Mouse (Mus musculus): ENCODE results near the gene Tmem123. TPM values are rescaled to one million over a fixed set of nuclear protein-coding genes. Genes with fewer than 3 reads are reported as not detected.

Tmem123 gene
- total RNA-seq (2017) = 269 TPM in 2 replicates

- peak; percentile 90 for ATAC-seq (ENCODE audit: extremely low read depth, insufficient number of reproducible peaks, low FRiP score, poor library complexity, severe bottlenecking)
These were observed at the start of gene Tmem123 for GRCm38 (mm10) chr9:7763614-7764300. Gene Tmem123, plus strand, starts transcription at chr9:7764041.

- peak; percentile 87 for ATAC-seq (ENCODE audit: extremely low read depth, insufficient number of reproducible peaks, low FRiP score, poor library complexity, severe bottlenecking)
These were observed 49.6 kb upstream of the Tmem123 start for GRCm38 (mm10) chr9:7714062-7714907.

- ATAC-seq (ENCODE audit: extremely low read depth, insufficient number of reproducible peaks, low FRiP score, poor library complexity, severe bottlenecking) = no peak
These were observed 49.0 kb upstream of the Tmem123 start for GRCm38 (mm10) chr9:7714908-7715175.

- no peak for ATAC-seq (ENCODE audit: extremely low read depth, insufficient number of reproducible peaks, low FRiP score, poor library complexity, severe bottlenecking)
These were observed 42.3 kb upstream of the Tmem123 start for GRCm38 (mm10) chr9:7721543-7721942.

- no peak for ATAC-seq (ENCODE audit: extremely low read depth, insufficient number of reproducible peaks, low FRiP score, poor library complexity, severe bottlenecking)
These were observed 34.8 kb upstream of the Tmem123 start for GRCm38 (mm10) chr9:7728997-7729396.

- peak; percentile 99 for ATAC-seq (ENCODE audit: extremely low read depth, insufficient number of reproducible peaks, low FRiP score, poor library complexity, severe bottlenecking)
These were observed 21.1 kb upstream of the Tmem123 start for GRCm38 (mm10) chr9:7742696-7743095.

- ATAC-seq (ENCODE audit: extremely low read depth, insufficient number of reproducible peaks, low FRiP score, poor library complexity, severe bottlenecking) = no peak
These were observed 19.7 kb upstream of the Tmem123 start for GRCm38 (mm10) chr9:7744156-7744555.

- no peak for ATAC-seq (ENCODE audit: extremely low read depth, insufficient number of reproducible peaks, low FRiP score, poor library complexity, severe bottlenecking)
These were observed 15.0 kb upstream of the Tmem123 start for GRCm38 (mm10) chr9:7748881-7749280.

- ATAC-seq (ENCODE audit: extremely low read depth, insufficient number of reproducible peaks, low FRiP score, poor library complexity, severe bottlenecking) = no peak
These were observed 14.3 kb upstream of the Tmem123 start for GRCm38 (mm10) chr9:7749537-7749936.

- peak; percentile 80 for ATAC-seq (ENCODE audit: extremely low read depth, insufficient number of reproducible peaks, low FRiP score, poor library complexity, severe bottlenecking)
These were observed 7.9 kb upstream of the Tmem123 start for GRCm38 (mm10) chr9:7755889-7756423.

GRCm38 (mm10) chr9:7761906-7762455 is 1.9 kb upstream of the Tmem123 start:
- ATAC-seq (ENCODE audit: extremely low read depth, insufficient number of reproducible peaks, low FRiP score, poor library complexity, severe bottlenecking) = no peak

GRCm38 (mm10) chr9:7762741-7763140 is 1.1 kb upstream of the Tmem123 start:
- ATAC-seq (ENCODE audit: extremely low read depth, insufficient number of reproducible peaks, low FRiP score, poor library complexity, severe bottlenecking) = no peak

- peak; percentile 55 for ATAC-seq (ENCODE audit: extremely low read depth, insufficient number of reproducible peaks, low FRiP score, poor library complexity, severe bottlenecking)
These were observed 626 bp downstream of the Tmem123 start for GRCm38 (mm10) chr9:7764463-7764871.

GRCm38 (mm10) chr9:7765236-7765635 is 1.4 kb downstream of the Tmem123 start:
- ATAC-seq (ENCODE audit: extremely low read depth, insufficient number of reproducible peaks, low FRiP score, poor library complexity, severe bottlenecking) = no peak

- no peak for ATAC-seq (ENCODE audit: extremely low read depth, insufficient number of reproducible peaks, low FRiP score, poor library complexity, severe bottlenecking)
These were observed 2.7 kb downstream of the Tmem123 start for GRCm38 (mm10) chr9:7766582-7766981.

GRCm38 (mm10) chr9:7767526-7767925 is 3.7 kb downstream of the Tmem123 start:
- ATAC-seq (ENCODE audit: extremely low read depth, insufficient number of reproducible peaks, low FRiP score, poor library complexity, severe bottlenecking) = no peak

GRCm38 (mm10) chr9:7769081-7769480 is 5.2 kb downstream of the Tmem123 start:
- no peak for ATAC-seq (ENCODE audit: extremely low read depth, insufficient number of reproducible peaks, low FRiP score, poor library complexity, severe bottlenecking)

- ATAC-seq (ENCODE audit: extremely low read depth, insufficient number of reproducible peaks, low FRiP score, poor library complexity, severe bottlenecking) = no peak
These were observed 5.7 kb downstream of the Tmem123 start for GRCm38 (mm10) chr9:7769491-7769890.

- no peak for ATAC-seq (ENCODE audit: extremely low read depth, insufficient number of reproducible peaks, low FRiP score, poor library complexity, severe bottlenecking)
These were observed 8.5 kb downstream of the Tmem123 start for GRCm38 (mm10) chr9:7772361-7772760.

Measured in neutrophil, adult 5-6 weeks (primary cell).